Mouse (Mus musculus) erythroblast, embryonic 14.5 days (primary cell): ENCODE measurements around the gene Ttll2.
"Not testable (repeated sequence)": the region's sequence is repeated elsewhere in the genome, so short reads cannot be mapped to it uniquely, and the experiment has no call there.

Experiments
- GATA1 ChIP-seq: IDR thresholded peaks from 2 replicates; pipeline ENCODE4 v1.6.1; 2012; ENCODE audit warnings: low read length, inconsistent platforms, mixed read lengths
- TAL1 ChIP-seq: IDR thresholded peaks from 3 replicates; pipeline ENCODE4 v1.6.1; 2012; ENCODE audit warnings: low read length, inconsistent platforms, mixed read lengths

DNA sequence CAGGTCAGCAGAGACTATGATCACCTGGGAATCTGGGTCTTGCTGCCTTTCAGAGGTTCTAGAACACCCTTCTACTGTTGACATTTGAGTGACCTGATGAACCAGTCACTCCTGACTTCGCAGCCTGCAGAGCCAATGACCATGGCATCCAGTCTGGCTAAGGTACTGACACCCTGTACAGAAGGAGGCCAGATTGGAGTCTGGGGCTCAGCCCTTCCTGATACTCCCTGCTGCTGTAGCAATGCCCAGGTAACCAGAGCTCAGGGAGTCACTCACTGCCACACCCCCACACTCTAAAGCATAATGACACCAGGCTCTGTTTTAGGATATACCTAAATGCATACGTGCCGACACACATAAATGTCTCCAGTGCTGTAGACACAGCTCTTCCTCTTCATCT lies 30.2 kb upstream of the Ttll2 start:
- TF ChIP-seq GATA1, TAL1: not testable (repeated sequence)
